Mouse (Mus musculus): ENCODE measurements around the gene Il22ra1.
A peak's percentile ranks its signal among the peaks of the same experiment; 100 is the strongest.
"Not testable (repeated sequence)": the region's sequence is repeated elsewhere in the genome, so short reads cannot be mapped to it uniquely, and the experiment has no call there.

Gene Il22ra1

GRCm38 (mm10) chr4:135727817-135728216 lies at the start of gene Il22ra1:
TSS of gene Il22ra1 (plus strand) at chr4:135728172.
- DNase-seq (ENCODE audit: low read depth, low spot score) = no peak

- DNase-seq (ENCODE audit: low read depth, low spot score) = no peak
Measured at GRCm38 (mm10) chr4:135679316-135679715, 48.7 kb upstream of the Il22ra1 start.

- no peak for DNase-seq (ENCODE audit: low read depth, low spot score)
Measured at GRCm38 (mm10) chr4:135681789-135682188, 46.2 kb upstream of the Il22ra1 start.

- DNase-seq (ENCODE audit: low read depth, low spot score) = no peak
Measured at GRCm38 (mm10) chr4:135683553-135683952, 44.4 kb upstream of the Il22ra1 start.

GRCm38 (mm10) chr4:135684731-135685130 lies 43.2 kb upstream of the Il22ra1 start:
- DNase-seq (ENCODE audit: low read depth, low spot score) = no peak

GRCm38 (mm10) chr4:135685906-135686567 lies 41.9 kb upstream of the Il22ra1 start, which contains the start of gene Ifnlr1:
TSS of gene Ifnlr1 (plus strand) at chr4:135686287.
- peak; percentile 59 for DNase-seq (ENCODE audit: low read depth, low spot score)

GRCm38 (mm10) chr4:135686568-135686953 lies 41.4 kb upstream of the Il22ra1 start:
- DNase-seq (ENCODE audit: low read depth, low spot score) = no peak

GRCm38 (mm10) chr4:135689797-135690196 lies 38.2 kb upstream of the Il22ra1 start:
- no peak for DNase-seq (ENCODE audit: low read depth, low spot score)

- DNase-seq (ENCODE audit: low read depth, low spot score) = no peak
Measured at GRCm38 (mm10) chr4:135690241-135690640, 37.7 kb upstream of the Il22ra1 start.

GRCm38 (mm10) chr4:135692916-135693315 lies 35.1 kb upstream of the Il22ra1 start:
- peak; percentile 12 for DNase-seq (ENCODE audit: low read depth, low spot score)

- DNase-seq (ENCODE audit: low read depth, low spot score) = no peak
Measured at GRCm38 (mm10) chr4:135698498-135698897, 29.5 kb upstream of the Il22ra1 start.

GRCm38 (mm10) chr4:135703497-135703896 lies 24.5 kb upstream of the Il22ra1 start:
- DNase-seq (ENCODE audit: low read depth, low spot score) = no peak

GRCm38 (mm10) chr4:135704016-135704415 lies 24.0 kb upstream of the Il22ra1 start:
- no peak for DNase-seq (ENCODE audit: low read depth, low spot score)

GRCm38 (mm10) chr4:135706045-135706444 lies 21.9 kb upstream of the Il22ra1 start:
- no peak for DNase-seq (ENCODE audit: low read depth, low spot score)

- peak; percentile 84 for DNase-seq (ENCODE audit: low read depth, low spot score)
Measured at GRCm38 (mm10) chr4:135709072-135709564, 18.9 kb upstream of the Il22ra1 start.

GRCm38 (mm10) chr4:135709621-135710020 lies 18.4 kb upstream of the Il22ra1 start:
- DNase-seq (ENCODE audit: low read depth, low spot score) = peak; percentile 28

- DNase-seq (ENCODE audit: low read depth, low spot score) = no peak
Measured at GRCm38 (mm10) chr4:135710392-135710791, 17.6 kb upstream of the Il22ra1 start.

- DNase-seq (ENCODE audit: low read depth, low spot score) = no peak
Measured at GRCm38 (mm10) chr4:135714776-135715175, 13.2 kb upstream of the Il22ra1 start.

GRCm38 (mm10) chr4:135716438-135716837 lies 11.5 kb upstream of the Il22ra1 start:
- DNase-seq (ENCODE audit: low read depth, low spot score) = not testable (repeated sequence)

- peak; percentile 14 for DNase-seq (ENCODE audit: low read depth, low spot score)
Measured at GRCm38 (mm10) chr4:135722540-135723290, 5.3 kb upstream of the Il22ra1 start.

- DNase-seq (ENCODE audit: low read depth, low spot score) = no peak
Measured at GRCm38 (mm10) chr4:135726416-135726815, 1.6 kb upstream of the Il22ra1 start.

GRCm38 (mm10) chr4:135730204-135730603 lies 2.2 kb downstream of the Il22ra1 start:
- no peak for DNase-seq (ENCODE audit: low read depth, low spot score)

- no peak for DNase-seq (ENCODE audit: low read depth, low spot score)
Measured at GRCm38 (mm10) chr4:135730951-135731350, 3.0 kb downstream of the Il22ra1 start.
